In the genomic region with DNA sequence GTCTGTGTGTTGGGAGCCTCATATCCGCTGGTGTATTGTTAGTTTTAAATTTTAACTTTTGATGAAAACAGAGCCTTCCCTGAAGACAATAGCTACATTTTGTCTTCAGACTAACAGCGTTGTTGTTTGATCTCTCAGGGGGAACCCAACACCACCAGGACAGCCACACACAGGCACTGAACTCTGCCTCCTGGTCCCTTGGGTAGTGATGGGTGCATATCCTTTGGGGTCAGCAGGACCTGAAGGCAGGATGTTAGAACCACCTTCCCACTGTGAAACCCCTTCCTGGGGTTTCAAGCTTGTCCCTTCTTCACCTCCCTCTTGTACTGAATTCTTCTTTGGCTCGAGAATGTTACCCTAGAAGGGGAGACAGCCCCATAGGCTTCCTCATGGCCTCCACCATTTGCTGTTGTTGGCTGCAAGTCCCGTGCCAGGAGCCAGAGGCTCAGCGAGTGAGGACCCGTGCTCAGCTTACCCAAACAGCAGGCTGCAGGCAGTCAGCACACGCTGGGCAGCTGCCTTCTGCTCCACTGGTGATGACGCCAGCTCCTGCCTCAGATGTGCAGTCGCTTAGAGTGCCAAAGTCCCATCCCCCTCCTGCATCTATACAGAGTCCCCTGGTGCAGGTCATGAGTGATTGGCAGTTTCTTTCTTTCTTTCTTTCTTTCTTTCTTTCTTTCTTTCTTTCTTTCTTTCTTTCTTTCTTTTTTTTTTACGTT, we compare ENCODE assay signal across 8 mouse cellular contexts.
DNase-seq lines count a peak whose midpoint lies in the region; ATAC-seq and TF ChIP-seq lines count a peak whose summit lies in the region.

No protein-coding gene starts in this region.

- DNase-seq in cerebellum, postnatal 4 days (ENCODE audit: low spot score in 2 of 2) = peak; percentile 21 to 68
- no peak for DNase-seq in cerebellum, adult 2 months
- DNase-seq in right cerebral cortex, postnatal 25 days = peak; percentile 6
- no peak for DNase-seq in right cerebral cortex, adult 2 months (ENCODE audit: low spot score in 2 of 2)
- DNase-seq in mesoderm, embryonic 11.5 days (ENCODE audit: low read depth, low spot score) = peak; percentile 30
- no peak for DNase-seq in kidney, postnatal 36 days
- DNase-seq in spleen, postnatal 10 days (ENCODE audit: low spot score in 2 of 2) = no peak
- DNase-seq in liver, embryonic 11.5 days (ENCODE audit: low spot score) = no peak

- 43% methylated on average over 10 of the region's 10 CpGs for WGBS in cerebellum, adult 2 months
- 66% methylated on average over 10 of the region's 10 CpGs for WGBS in liver, embryonic 11.5 days

- H3K9ac ChIP-seq in liver, embryonic 11.5 days (ENCODE audit: low read depth, low read length) = no peak overlapping the region

- no peaks in the 10 kb centered on the region for H3K36me3 ChIP-seq in liver, embryonic 11.5 days (ENCODE audit: control insufficient read depth, insufficient read depth, low read length)

- no peak overlapping the region for H3K4me2 ChIP-seq in liver, embryonic 11.5 days

- H3K9me3 ChIP-seq in liver, embryonic 11.5 days (ENCODE audit: control insufficient read depth, low read length) = no peaks in the 10 kb centered on the region

- H3K27ac ChIP-seq in cerebellum, adult 2 months (ENCODE audit: insufficient read depth, low read length) = no peak overlapping the region
- H3K27ac ChIP-seq in liver, embryonic 11.5 days (ENCODE audit: low read depth, low read length) = no peak overlapping the region

- no peak overlapping the region for H3K4me3 ChIP-seq in cerebellum, adult 2 months (replicated peaks; ENCODE audit: insufficient read depth, low read depth, low read length)
- H3K4me3 ChIP-seq in liver, embryonic 11.5 days (ENCODE audit: low read depth, low read length) = no peak overlapping the region

- peaks cover 4% of the 10 kb centered on the region for H3K4me1 ChIP-seq in cerebellum, adult 2 months (ENCODE audit: control insufficient read depth, insufficient read depth, low read length)
- no peaks in the 10 kb centered on the region for H3K4me1 ChIP-seq in liver, embryonic 11.5 days (replicated peaks; ENCODE audit: control insufficient read depth, insufficient read depth, low read length)

- TF ChIP-seq CTCF in cerebellum, adult 2 months (IDR thresholded peaks at IDR 0.05; ENCODE audit: borderline replicate concordance, insufficient read depth, low read depth, low read length) = no peak

- no peak for TF ChIP-seq POLR2A in cerebellum, adult 2 months (IDR thresholded peaks at IDR 0.05; ENCODE audit: borderline replicate concordance, insufficient read depth, low read length)

- ATAC-seq in liver, embryonic 11.5 days (replicated peaks; ENCODE audit: low FRiP score) = no peak

- H3K27me3 ChIP-seq in cerebellum, adult 2 months (ENCODE audit: control insufficient read depth, insufficient read depth, low read length) = no peaks in the 10 kb centered on the region
- H3K27me3 ChIP-seq in liver, embryonic 11.5 days (replicated peaks; ENCODE audit: control insufficient read depth, insufficient read depth, low read length) = no peaks in the 10 kb centered on the region

Comparison
In these comparisons a context has a peak if more than half of its experiments do, and no peak if none do; other contexts are left out.
1. DNase-seq: peak in cerebellum, postnatal 4 days (2 of 2), right cerebral cortex, postnatal 25 days (single experiment) and mesoderm, embryonic 11.5 days (single experiment); none in cerebellum, adult 2 months (0 of 2), right cerebral cortex, adult 2 months (0 of 2), kidney, postnatal 36 days (0 of 2), spleen, postnatal 10 days (0 of 2) and liver, embryonic 11.5 days (single experiment).